Mouse (Mus musculus) sigmoid colon, adult 10 weeks (tissue): ENCODE measurements around the gene Mcm6. TPM values are rescaled to one million over a fixed set of nuclear protein-coding genes. Genes with fewer than 3 reads are reported as not detected.

Experiments
- polyA plus RNA-seq: library from polyadenylated mRNA; stranded (reverse); fragments of 350-450 nt; fragmentation: Illumina TruSeq; extraction: RNeasy Lipid Tissue Mini Kit (QIAGEN cat#74804); gene quantifications from one replicate; pipeline ENCODE4 v1.2.3, GENCODE M21; 2014; ENCODE audit warnings: low read depth, low replicate concordance

The Mcm6 gene
- polyA plus RNA-seq = 26.9 TPM

DNA sequence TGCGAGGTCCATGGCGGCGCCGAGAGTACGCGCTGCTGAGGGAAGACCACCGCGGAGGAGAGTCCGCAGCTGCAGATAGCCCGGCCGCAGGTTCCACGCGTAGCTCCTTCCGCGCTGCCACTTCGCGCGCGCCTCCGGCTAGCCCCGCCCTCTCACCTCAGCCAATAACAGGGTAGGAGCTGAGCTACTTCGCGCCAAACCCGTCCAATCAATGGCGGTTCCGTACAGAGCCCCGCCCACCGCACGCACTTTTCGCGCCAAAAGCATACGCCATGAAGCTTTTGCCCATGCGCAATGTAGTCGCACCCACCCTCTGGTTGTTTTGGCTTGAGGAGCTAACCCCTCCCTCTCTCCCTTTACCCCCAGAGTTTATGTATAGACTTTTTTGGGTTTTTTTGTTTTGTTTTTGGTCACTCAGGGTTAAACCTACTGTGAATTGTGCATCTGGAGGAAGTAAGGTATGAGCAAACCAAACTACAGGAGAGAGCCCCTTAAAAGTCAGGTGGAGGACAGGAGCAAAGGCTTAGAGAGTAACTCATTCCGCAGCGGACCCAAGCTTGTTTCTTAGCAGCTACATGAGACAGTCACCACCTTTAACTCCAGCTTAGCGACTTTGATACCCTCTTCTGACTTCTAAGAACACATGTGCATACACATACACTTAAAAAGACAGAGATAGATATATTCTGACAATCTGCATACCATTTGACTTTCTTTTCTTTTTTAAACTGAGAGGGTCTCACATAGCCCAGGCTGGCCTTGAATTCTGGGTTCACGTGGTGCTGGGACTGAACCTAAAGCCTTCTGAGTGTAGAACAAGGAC lies at the start of gene Mcm6:
Gene Mcm6 (minus strand): TSS at position 111 of the 823 bp plus-strand sequence.

DNA sequence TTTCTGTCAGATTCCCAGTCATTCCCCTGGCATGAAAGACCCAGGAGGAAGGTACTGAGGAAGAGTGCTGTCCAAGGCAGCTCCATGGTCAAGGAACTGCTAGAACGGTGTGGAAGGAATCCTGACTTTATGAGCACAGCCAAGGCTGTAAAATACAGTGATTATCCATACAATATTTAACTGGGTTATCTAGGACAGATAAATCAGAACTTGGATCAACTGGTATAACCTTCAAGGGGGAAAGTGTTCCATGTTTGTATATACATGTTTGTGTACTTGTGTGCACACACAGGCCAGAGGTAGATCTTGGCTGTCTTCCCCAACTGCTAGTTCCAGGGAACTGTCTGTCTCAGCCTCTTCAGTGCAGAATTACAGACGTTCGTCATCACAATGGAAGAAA lies 31.2 kb downstream of the Mcm6 start, which contains the start of gene Lct:
Gene Lct (minus strand): TSS at position 101 of the 400 bp plus-strand sequence.

Other genes starting within 250 kb of the Mcm6 start
- 151 TPM for gene Ubxn4, start 115.7 kb downstream of the Mcm6 start, polyA plus RNA-seq
- gene Lct, start 31.3 kb downstream of the Mcm6 start, polyA plus RNA-seq = not detected
- 137 TPM for gene Dars, start 57.7 kb upstream of the Mcm6 start, polyA plus RNA-seq
- 10.3 TPM for gene Cxcr4, start 232.6 kb upstream of the Mcm6 start, polyA plus RNA-seq